Mouse (Mus musculus): ENCODE data around the gene Hadha.

DNA sequence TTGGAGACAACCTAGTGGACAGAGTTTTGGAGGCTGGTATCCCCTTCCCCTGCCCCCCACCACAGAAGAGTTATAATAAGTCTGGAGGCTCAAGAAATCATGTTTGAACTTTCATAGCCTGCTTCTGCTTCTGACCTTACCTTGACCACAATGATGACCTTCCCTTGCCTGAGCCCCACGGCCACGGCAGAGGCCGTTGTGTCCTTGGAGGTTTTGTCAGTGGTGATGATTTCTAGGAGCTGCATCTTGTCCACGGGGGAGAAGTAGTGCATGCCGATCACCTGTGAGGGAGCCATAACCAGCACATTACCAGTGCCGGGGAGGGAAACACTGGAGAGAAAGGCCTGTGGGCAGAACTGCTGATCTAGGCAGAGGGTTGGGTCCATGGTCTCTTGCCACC lies 32.5 kb downstream of the Hadha start:
- TF ChIP-seq CTCF (IDR thresholded peaks at IDR 0.05; ENCODE audit: control insufficient read depth, insufficient read depth, insufficient read length) (no peak), MYOG (IDR thresholded peaks at IDR 0.05; ENCODE audit: control insufficient read depth, extremely low read depth, insufficient read length) (no peak), MAX (IDR thresholded peaks at IDR 0.05) (no peak), USF1 (IDR thresholded peaks at IDR 0.05; ENCODE audit: low read depth) (no peak), MYOD1 (IDR thresholded peaks at IDR 0.05; ENCODE audit: control insufficient read depth, insufficient read length, low read depth) (no peak), CEBPB (IDR thresholded peaks at IDR 0.05; ENCODE audit: low read depth) (no peak), FOSL1 (IDR thresholded peaks at IDR 0.05; ENCODE audit: insufficient read depth, low read length, poor library complexity, severe bottlenecking) (no peak)

All from C2C12 (cell line).